Mouse (Mus musculus): ENCODE measurements around the gene Snu13.

GRCm38 (mm10) chr15:82004257-82004656 is 43.1 kb downstream of the Snu13 start:
- no peak for TF ChIP-seq CTCF (IDR thresholded peaks at IDR 0.05; ENCODE audit: low read depth, low read length)
- TF ChIP-seq GATA1 (IDR thresholded peaks at IDR 0.05; ENCODE audit: borderline replicate concordance, low read length) = no peak
- TF ChIP-seq TAL1 (conservative IDR thresholded peaks at IDR 0.05; ENCODE audit: low read depth, low read length) = no peak
- TF ChIP-seq POLR2AphosphoS5 (IDR thresholded peaks at IDR 0.05; ENCODE audit: insufficient replicate concordance, low read depth, low read length) = no peak
- TF ChIP-seq GATA2 (IDR thresholded peaks at IDR 0.05; ENCODE audit: borderline replicate concordance, low read depth, low read length) = no peak

Measured in G1E (cell line).